Mouse (Mus musculus) heart, embryonic 16.5 days (tissue): ENCODE results near the gene Nit2. TPM values are rescaled to one million over a fixed set of nuclear protein-coding genes. Genes with fewer than 3 reads are reported as not detected.

Experiments
- ATAC-seq: fragments of 200-750 bp; cut with Nextera tagmentation; replicated peaks from 2 replicates; pipeline ENCODE4 v1.8.0; 2017; ENCODE audit warnings: moderate number of reproducible peaks; ENCODE audit not compliant: insufficient read depth, low FRiP score; ENCODE audit errors: extremely low read depth
- H3K27ac ChIP-seq: fragments of 300-500 bp; sonication (generic); 2 replicates; pipeline ENCODE4 v1.5.1; 2014; ENCODE audit warnings: mild to moderate bottlenecking, low read length, control low read depth, moderate library complexity
- H3K27me3 ChIP-seq: fragments of 300-500 bp; sonication (generic); 2 replicates; pipeline ENCODE4 v1.6.1; 2014; ENCODE audit warnings: low read length, mixed read lengths; ENCODE audit not compliant: control insufficient read depth, insufficient read depth
- H3K36me3 ChIP-seq: fragments of 300-500 bp; sonication (generic); 2 replicates; pipeline ENCODE4 v1.6.1; 2014; ENCODE audit not compliant: control insufficient read depth, insufficient read depth
- H3K4me1 ChIP-seq: fragments of 300-500 bp; sonication (generic); 2 replicates; pipeline ENCODE4 v1.6.1; 2014; ENCODE audit warnings: low read length, mixed read lengths; ENCODE audit not compliant: control insufficient read depth, insufficient read depth
- H3K4me2 ChIP-seq: fragments of 300-500 bp; sonication (generic); 2 replicates; pipeline ENCODE4 v1.6.1; 2014; ENCODE audit warnings: low read depth, mild to moderate bottlenecking, control low read depth, low read length
- H3K4me3 ChIP-seq: fragments of 300-500 bp; sonication (generic); 2 replicates; pipeline ENCODE4 v1.5.1; 2014; ENCODE audit warnings: mild to moderate bottlenecking, control low read depth, low read length
- H3K9ac ChIP-seq: fragments of 300-500 bp; sonication (generic); 2 replicates; pipeline ENCODE4 v1.6.1; 2014; ENCODE audit warnings: low read length, control low read depth
- H3K9me3 ChIP-seq: fragments of 300-500 bp; sonication (generic); replicated peaks from 2 replicates; pipeline ENCODE4 v1.6.1; 2016; ENCODE audit warnings: low read length; ENCODE audit not compliant: control insufficient read depth
- WGBS: fragments of 180-500 bp; shearing (Covaris S2); extraction: QIAGEN DNeasy Blood & Tissue Kit; methylation state at CpG from one replicate; pipeline ENCODE4 v1.1.7; 2014; 5-methylcytosine and 5-hydroxymethylcytosine counted together
- polyA plus RNA-seq: library from polyadenylated mRNA; unstranded; fragments of >200 nt; fragmentation: Nextera tagmentation; extraction: Ambion mirVana; gene quantifications from 2 replicates; pipeline ENCODE4 v1.2.1, GENCODE M21; 2015

Nit2 gene
- polyA plus RNA-seq: 46.4 and 47.9 TPM in 2 replicates

DNA sequence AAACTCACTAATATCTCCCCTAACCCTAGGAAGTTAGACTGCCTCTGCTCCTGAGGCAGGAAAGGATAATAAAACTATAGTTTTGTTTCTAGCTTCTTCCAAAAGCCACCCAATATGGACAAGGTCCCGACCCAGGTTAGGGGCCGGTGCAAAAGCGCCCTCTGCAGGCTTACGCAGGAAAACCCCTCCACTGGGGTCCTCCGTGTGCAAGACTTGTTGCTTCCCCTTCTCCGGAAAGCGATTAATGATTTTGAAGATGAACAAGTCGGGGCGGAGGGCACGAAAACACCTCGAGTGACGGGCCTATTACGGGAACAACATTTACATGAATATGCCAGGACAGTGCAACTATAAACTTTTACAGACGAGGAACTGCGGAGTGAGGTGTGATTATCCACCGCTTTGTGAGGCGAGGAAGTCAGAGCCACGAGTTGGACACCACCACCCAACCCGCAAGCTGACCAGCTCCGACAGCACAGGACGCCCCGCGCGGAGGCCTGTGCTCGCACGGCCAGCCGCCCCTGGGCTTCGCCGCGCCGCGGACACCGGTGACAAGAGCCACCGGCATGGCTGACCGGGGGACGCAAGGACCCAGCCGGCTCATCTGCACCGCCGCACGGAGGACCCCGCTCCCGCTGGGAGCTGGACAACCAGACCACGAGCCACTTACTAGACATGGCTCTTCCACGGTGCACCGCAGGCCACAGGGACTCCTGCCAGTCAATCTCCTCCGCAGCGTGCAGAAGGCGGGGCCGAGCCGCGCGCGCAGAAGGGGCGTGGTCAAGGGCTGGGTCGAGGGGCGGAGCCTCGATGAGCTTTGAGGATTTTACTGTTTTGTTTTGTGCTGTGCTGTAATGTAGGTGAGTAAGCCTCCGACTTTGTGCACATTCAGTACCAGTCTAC, at the start of gene Nit2:
TSS of gene Nit2 (minus strand) at position 731 of the 903 bp plus-strand sequence.
- peak within 1 kb of the TSS; percentile 89 for H3K9ac ChIP-seq
- WGBS: under 1% methylated on average over 58 of the region's 58 CpGs
- peak; percentile 97 for ATAC-seq
- H3K36me3 ChIP-seq: peaks cover 24% of the 10 kb centered on the region
- peak within 1 kb of the TSS; percentile 86 for H3K4me2 ChIP-seq
- H3K27ac ChIP-seq: peak within 1 kb of the TSS; percentile 92
- H3K4me1 ChIP-seq: peaks cover 3% of the 10 kb centered on the region
- no peaks in the 10 kb centered on the region for H3K9me3 ChIP-seq
- peak within 1 kb of the TSS; percentile 81 for H3K4me3 ChIP-seq
- H3K27me3 ChIP-seq: no peaks in the 10 kb centered on the region

DNA sequence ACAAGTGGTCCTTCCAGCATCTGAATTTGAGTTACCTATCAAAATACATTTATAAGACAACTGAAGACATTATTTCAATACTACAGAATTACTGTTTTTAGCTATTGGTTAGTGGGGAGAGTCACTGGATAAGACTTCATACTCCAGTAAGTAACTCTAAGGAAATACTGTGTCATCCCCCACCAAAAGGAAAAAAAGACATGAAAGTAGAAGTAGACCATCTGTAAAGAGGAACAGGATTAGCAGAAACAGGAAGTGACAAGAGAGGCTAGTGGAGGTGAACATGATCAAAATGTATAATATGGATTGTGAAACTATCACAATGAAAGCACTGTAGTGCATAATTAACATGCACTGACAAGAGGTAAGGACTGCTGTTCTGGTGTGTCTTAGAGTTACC, 48.8 kb upstream of the Nit2 start:
- Histone ChIP-seq H3K27me3 (no peaks in the 10 kb centered on the region), H3K4me2 (no peak overlapping the region), H3K9ac (no peak overlapping the region), H3K4me1 (no peaks in the 10 kb centered on the region), H3K4me3 (no peak overlapping the region), H3K36me3 (peaks cover 22% of the 10 kb centered on the region), H3K9me3 (no peaks in the 10 kb centered on the region), H3K27ac (no peak overlapping the region)
- ATAC-seq: no peak

DNA sequence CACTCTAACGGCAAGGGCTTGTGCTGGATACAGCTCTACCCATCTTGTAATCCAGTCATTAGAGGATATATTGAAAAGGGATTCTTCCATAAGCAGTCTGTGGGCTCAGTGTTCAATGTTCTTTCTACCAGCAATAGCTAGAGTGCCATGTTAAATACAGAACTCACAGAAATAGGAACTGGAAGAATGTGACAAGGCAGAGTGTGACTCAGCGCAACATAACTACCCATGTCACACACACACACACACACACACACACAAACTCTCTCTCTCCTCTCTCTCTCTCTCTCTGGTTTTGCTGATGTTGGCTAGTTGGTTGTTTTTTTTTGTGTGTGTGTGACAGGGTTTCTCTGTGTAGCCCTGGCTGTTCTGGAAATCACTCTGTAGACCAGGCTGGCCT, 43.9 kb upstream of the Nit2 start:
- no peak overlapping the region for H3K4me3 ChIP-seq
- no peak overlapping the region for H3K4me2 ChIP-seq
- peaks cover 25% of the 10 kb centered on the region for H3K36me3 ChIP-seq
- no peaks in the 10 kb centered on the region for H3K9me3 ChIP-seq
- H3K9ac ChIP-seq: no peak overlapping the region
- no peak overlapping the region for H3K27ac ChIP-seq
- no peak for ATAC-seq
- H3K4me1 ChIP-seq: no peaks in the 10 kb centered on the region
- 88% methylated on average over 2 of the region's 2 CpGs for WGBS
- no peaks in the 10 kb centered on the region for H3K27me3 ChIP-seq

DNA sequence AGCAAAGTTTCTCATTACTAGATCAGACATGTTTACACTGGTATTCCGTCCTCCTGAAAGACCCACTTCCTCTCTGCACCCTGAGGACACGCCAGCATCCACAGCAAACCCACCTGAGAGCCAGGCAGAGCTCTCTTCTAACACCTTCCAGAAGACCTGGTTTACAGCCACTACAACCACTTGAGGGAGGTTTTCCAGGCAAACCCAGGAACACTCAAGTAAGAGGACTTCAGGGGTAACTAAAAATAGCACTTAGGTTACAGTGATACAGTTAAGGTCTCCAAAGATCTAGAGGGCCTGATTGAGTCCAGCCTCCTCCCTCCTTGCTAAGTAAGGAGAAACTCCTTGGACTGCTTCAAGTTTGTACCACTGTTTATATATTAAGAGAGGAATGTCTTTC, 41.2 kb upstream of the Nit2 start:
- Histone ChIP-seq H3K9me3 (no peaks in the 10 kb centered on the region), H3K27ac (no peak overlapping the region), H3K9ac (no peak overlapping the region), H3K36me3 (peaks cover 25% of the 10 kb centered on the region), H3K4me2 (no peak overlapping the region), H3K4me3 (no peak overlapping the region), H3K4me1 (no peaks in the 10 kb centered on the region), H3K27me3 (no peaks in the 10 kb centered on the region)
- no peak for ATAC-seq
- WGBS: 57% methylated on average over 2 of the region's 2 CpGs

DNA sequence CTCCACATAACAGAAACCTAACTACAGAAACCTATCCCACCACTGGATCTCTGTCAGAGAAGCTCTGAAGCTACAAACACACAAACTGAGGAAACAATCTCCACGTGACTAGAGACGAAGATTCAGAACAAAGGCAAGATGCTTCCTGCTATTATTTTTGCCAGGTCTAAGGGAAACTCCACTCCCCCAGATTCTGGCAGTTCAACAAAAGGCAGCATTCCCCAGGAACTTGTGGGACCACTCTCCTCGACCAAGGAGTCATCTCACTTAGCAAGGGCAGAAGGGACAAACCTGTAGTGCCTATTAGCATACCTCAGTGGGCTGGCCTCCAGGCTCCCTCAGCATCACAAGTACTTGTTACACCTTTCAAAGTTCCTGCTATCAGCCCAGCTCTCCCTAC, 30.1 kb upstream of the Nit2 start:
- H3K4me1 ChIP-seq: no peaks in the 10 kb centered on the region
- WGBS: 52% methylated on average over 3 of the region's 3 CpGs
- no peak for ATAC-seq
- no peaks in the 10 kb centered on the region for H3K9me3 ChIP-seq
- H3K4me3 ChIP-seq: no peak overlapping the region
- H3K36me3 ChIP-seq: peaks cover 21% of the 10 kb centered on the region
- no peak overlapping the region for H3K27ac ChIP-seq
- no peaks in the 10 kb centered on the region for H3K27me3 ChIP-seq
- no peak overlapping the region for H3K9ac ChIP-seq
- H3K4me2 ChIP-seq: no peak overlapping the region

DNA sequence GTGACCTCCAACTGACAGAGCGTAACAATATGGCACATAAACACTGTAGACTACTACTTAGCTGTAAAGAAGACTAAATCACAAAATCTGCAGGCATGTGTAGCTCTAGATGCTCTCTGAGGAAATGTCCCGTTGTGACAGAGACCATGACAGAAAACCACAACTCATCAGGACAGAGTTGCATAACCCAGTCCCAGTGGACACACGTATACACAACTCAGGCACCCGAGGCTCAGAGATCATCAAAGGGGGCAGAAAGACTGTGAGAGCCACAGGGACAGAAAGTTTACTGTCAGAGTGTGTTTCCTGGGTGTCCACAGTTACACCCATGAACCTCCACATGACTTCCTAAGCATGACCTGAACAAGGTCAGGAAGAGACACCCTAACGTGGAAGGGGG, 29.4 kb upstream of the Nit2 start:
- Histone ChIP-seq H3K9ac (no peak overlapping the region), H3K27me3 (no peaks in the 10 kb centered on the region), H3K4me1 (no peaks in the 10 kb centered on the region), H3K36me3 (peaks cover 27% of the 10 kb centered on the region), H3K4me3 (no peak overlapping the region), H3K9me3 (no peaks in the 10 kb centered on the region), H3K4me2 (no peak overlapping the region), H3K27ac (no peak overlapping the region)
- WGBS: 88% methylated on average over 5 of the region's 5 CpGs
- no peak for ATAC-seq

DNA sequence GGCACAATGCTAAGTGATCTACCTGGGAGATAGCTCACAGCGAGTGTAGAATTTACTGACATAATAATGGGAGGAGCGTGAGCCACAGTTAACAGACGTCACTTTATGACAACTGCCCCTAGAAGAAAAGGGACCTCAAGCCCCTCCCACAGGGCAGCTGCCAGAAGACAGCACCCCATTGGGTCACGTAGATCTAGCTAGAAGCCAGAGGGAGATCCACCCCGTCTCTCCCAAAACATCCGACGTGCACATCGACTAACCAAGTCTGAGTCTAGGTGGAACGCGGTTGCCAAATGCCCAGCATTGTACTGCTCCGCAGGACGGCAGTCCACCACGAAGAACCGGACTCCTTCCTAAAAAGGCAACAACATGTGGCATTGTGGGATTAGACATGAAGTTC, 24.1 kb upstream of the Nit2 start:
- ATAC-seq: no peak
- Histone ChIP-seq H3K36me3 (peaks cover 21% of the 10 kb centered on the region), H3K4me2 (no peak overlapping the region), H3K4me3 (no peak overlapping the region), H3K27me3 (no peaks in the 10 kb centered on the region), H3K9me3 (no peaks in the 10 kb centered on the region), H3K9ac (no peak overlapping the region), H3K27ac (no peak overlapping the region), H3K4me1 (no peaks in the 10 kb centered on the region)
- 89% methylated on average over 14 of the region's 14 CpGs for WGBS

DNA sequence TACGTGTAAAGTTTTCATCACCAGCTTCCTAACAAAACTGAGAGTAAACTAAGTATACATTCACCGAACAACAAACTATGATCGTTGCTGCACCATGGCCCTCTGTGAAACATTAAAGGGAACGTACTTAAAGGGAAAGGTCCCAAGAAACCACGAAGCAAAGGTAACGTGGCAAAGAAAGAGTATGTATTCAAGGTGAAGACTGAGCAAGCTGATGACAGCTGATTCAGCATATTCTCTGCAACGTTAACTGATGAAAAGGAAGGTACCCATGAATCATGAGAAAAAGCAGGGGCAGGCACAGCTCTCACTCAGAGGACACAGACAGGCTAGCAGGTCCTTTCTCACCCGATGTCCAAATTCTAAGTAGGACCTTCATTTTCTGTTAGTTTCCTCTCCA, 23.2 kb upstream of the Nit2 start:
- ATAC-seq: no peak
- Histone ChIP-seq H3K4me1 (no peaks in the 10 kb centered on the region), H3K27me3 (no peaks in the 10 kb centered on the region), H3K9me3 (no peaks in the 10 kb centered on the region), H3K9ac (no peak overlapping the region), H3K4me3 (no peak overlapping the region), H3K4me2 (no peak overlapping the region), H3K36me3 (peaks cover 21% of the 10 kb centered on the region), H3K27ac (no peak overlapping the region)
- 79% methylated on average over 8 of the region's 8 CpGs for WGBS

DNA sequence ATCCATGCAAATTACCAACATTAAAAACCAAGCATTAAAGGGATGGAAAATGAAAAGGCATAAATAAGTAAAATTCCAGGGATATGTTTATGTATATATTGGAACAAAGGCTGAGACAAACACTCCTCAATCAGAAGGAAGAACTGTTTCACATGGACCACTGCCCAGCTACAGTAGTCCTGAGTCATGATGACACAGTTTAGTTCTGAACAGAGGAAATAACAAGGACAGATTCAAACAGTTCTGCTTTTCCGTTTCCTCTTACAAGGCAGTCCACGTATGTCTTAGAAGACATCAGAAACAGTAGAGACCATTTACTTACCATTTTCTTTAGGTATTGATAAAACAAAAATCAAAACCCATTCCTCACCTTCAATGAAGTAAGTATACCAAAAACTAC, 22.4 kb upstream of the Nit2 start:
- H3K36me3 ChIP-seq: peaks cover 21% of the 10 kb centered on the region
- ATAC-seq: no peak

More for the DNA sequence above, 22.4 kb upstream of the Nit2 start:
- no peaks in the 10 kb centered on the region for H3K9me3 ChIP-seq
- no peaks in the 10 kb centered on the region for H3K27me3 ChIP-seq
- H3K9ac ChIP-seq: no peak overlapping the region
- no peak overlapping the region for H3K27ac ChIP-seq
- no peak overlapping the region for H3K4me2 ChIP-seq
- H3K4me1 ChIP-seq: no peaks in the 10 kb centered on the region
- H3K4me3 ChIP-seq: no peak overlapping the region
- 69% methylated on average over 2 of the region's 2 CpGs for WGBS
